10 mouse cellular contexts compared by ENCODE assay signal in genomic region chr9:107508266-107508665, GRCm38 (mm10). TPM values are rescaled to one million over a fixed set of nuclear protein-coding genes. Genes with fewer than 3 reads are reported as not detected.
DNase-seq lines count a peak whose midpoint lies in the region; ATAC-seq and TF ChIP-seq lines count a peak whose summit lies in the region.
"Had no signal": no experiment of that assay in that cellular context is flagged by ENCODE, and none has a peak within 500 bp of the region (broad histone marks: within the 10 kb centered on the region; RNA-seq: fewer than 3 reads in every experiment).

No protein-coding gene starts in this region.

- no peaks in the 10 kb centered on the region for H3K27me3 ChIP-seq in midbrain, embryonic 13.5 days
- H3K27me3 ChIP-seq in midbrain, embryonic 11.5 days (ENCODE audit: control insufficient read depth, insufficient read depth, low read length): no peaks in the 10 kb centered on the region
- H3K27me3 ChIP-seq in hindbrain, embryonic 12.5 days: peaks cover 5% of the 10 kb centered on the region; the same call in 1 of the 2 replicates

- H3K4me2 ChIP-seq in midbrain, embryonic 13.5 days (replicated peaks): no peak overlapping the region
- H3K4me2 ChIP-seq in midbrain, embryonic 11.5 days: no peak overlapping the region
- no peak overlapping the region for H3K4me2 ChIP-seq in hindbrain, embryonic 12.5 days (replicated peaks)

- no peak overlapping the region for H3K9ac ChIP-seq in midbrain, embryonic 13.5 days (replicated peaks)
- no peak overlapping the region for H3K9ac ChIP-seq in midbrain, embryonic 11.5 days (ENCODE audit: low read length)
- no peak overlapping the region; the same call in 1 of the 2 replicates for H3K9ac ChIP-seq in hindbrain, embryonic 12.5 days

- ATAC-seq in midbrain, embryonic 13.5 days: peak; percentile 34; the same call in 1 of the 2 replicates
- ATAC-seq in midbrain, embryonic 11.5 days (ENCODE audit: low FRiP score): no peak
- ATAC-seq in hindbrain, embryonic 12.5 days (ENCODE audit: low FRiP score): no peak

- DNase-seq in midbrain, embryonic 11.5 days (ENCODE audit: low spot score, missing footprints): no peak
- peak; percentile 55 to 73 for DNase-seq in left cerebral cortex, adult 2 months (ENCODE audit: extremely low spot score in 1 of 2, low spot score in 2 of 2)
- peak; percentile 71 for DNase-seq in right cerebral cortex, postnatal 14 days
- DNase-seq in kidney, postnatal 25 days: no peak
- DNase-seq in heart, adult 11 months: no peak
- DNase-seq in ovary, postnatal 14 days (ENCODE audit: low spot score): no peak
- DNase-seq: spleen, adult 18-20 months had no signal

- intact Hi-C loops in left cerebral cortex, adult 2 months (cut with DNase I): no loop called here

- H3K27ac ChIP-seq in midbrain, embryonic 13.5 days: peak overlapping the region; percentile 63
- no peak overlapping the region for H3K27ac ChIP-seq in midbrain, embryonic 11.5 days (ENCODE audit: low read depth, low read length)
- peak overlapping the region; percentile 57; the same call in 1 of the 2 replicates for H3K27ac ChIP-seq in hindbrain, embryonic 12.5 days
- H3K27ac ChIP-seq in left cerebral cortex, adult 2 months: no peak overlapping the region

- H3K4me3 ChIP-seq in midbrain, embryonic 13.5 days (replicated peaks): no peak overlapping the region
- H3K4me3 ChIP-seq in midbrain, embryonic 11.5 days (ENCODE audit: low read depth, low read length): no peak overlapping the region
- no peak overlapping the region for H3K4me3 ChIP-seq in hindbrain, embryonic 12.5 days
- H3K4me3 ChIP-seq in left cerebral cortex, adult 2 months: no peak overlapping the region

- peaks cover 99% of the 10 kb centered on the region for H3K4me1 ChIP-seq in midbrain, embryonic 13.5 days (replicated peaks)
- peaks cover 3% of the 10 kb centered on the region for H3K4me1 ChIP-seq in midbrain, embryonic 11.5 days (ENCODE audit: control insufficient read depth, insufficient read depth, low read length)
- H3K4me1 ChIP-seq in hindbrain, embryonic 12.5 days: peaks cover 87% of the 10 kb centered on the region

- 0 out of 2 replicates have a peak, but pooled peaks cover 3% of the 10 kb centered on the region for H3K36me3 ChIP-seq in midbrain, embryonic 13.5 days
- no peaks in the 10 kb centered on the region for H3K36me3 ChIP-seq in midbrain, embryonic 11.5 days (ENCODE audit: control insufficient read depth, insufficient read depth, low read length)
- H3K36me3 ChIP-seq in hindbrain, embryonic 12.5 days: no peaks in the 10 kb centered on the region

- WGBS in midbrain, embryonic 13.5 days: 29% methylated on average over 10 of the region's 10 CpGs
- 69% methylated on average over 10 of the region's 10 CpGs for WGBS in midbrain, embryonic 11.5 days
- WGBS in hindbrain, embryonic 12.5 days: 47% methylated on average over 10 of the region's 10 CpGs

- TF ChIP-seq CTCF in left cerebral cortex, adult 2 months (IDR thresholded peaks at IDR 0.05): peak; percentile 38

- no peaks in the 10 kb centered on the region for H3K9me3 ChIP-seq in midbrain, embryonic 13.5 days
- H3K9me3 ChIP-seq in midbrain, embryonic 11.5 days (ENCODE audit: control insufficient read depth, low read length): no peaks in the 10 kb centered on the region
- H3K9me3 ChIP-seq in hindbrain, embryonic 12.5 days (replicated peaks): no peaks in the 10 kb centered on the region

RNA-seq across cellular contexts. Expression of gene Tmem115, which starts 25.5 kb away (rescaled TPM):
- 38.6 and 41.3 TPM in 2 replicates for polyA plus RNA-seq in midbrain, embryonic 13.5 days (2015; fragmentation: Nextera tagmentation; extraction: Ambion mirVana)
- polyA plus RNA-seq in midbrain, embryonic 11.5 days (2014; fragmentation: Nextera tagmentation; extraction: Ambion mirVana): 40.9 and 44.6 TPM in 2 replicates
- polyA plus RNA-seq in hindbrain, embryonic 12.5 days (2016; fragmentation: Nextera tagmentation; extraction: Ambion mirVana): 48.1 and 50.4 TPM in 2 replicates
- 10 to 100 TPM; 35.3 to 35.6 TPM for total RNA-seq in left cerebral cortex, adult 2 months (2021)

RNA-seq across cellular contexts. Expression of gene Cyb561d2, which starts 33.7 kb away (rescaled TPM):
- polyA plus RNA-seq in midbrain, embryonic 13.5 days (2015; fragmentation: Nextera tagmentation; extraction: Ambion mirVana): 28.3 and 29.1 TPM in 2 replicates
- polyA plus RNA-seq in midbrain, embryonic 11.5 days (2014; fragmentation: Nextera tagmentation; extraction: Ambion mirVana): 18.3 and 18.9 TPM in 2 replicates
- 21.9 and 22.6 TPM in 2 replicates for polyA plus RNA-seq in hindbrain, embryonic 12.5 days (2016; fragmentation: Nextera tagmentation; extraction: Ambion mirVana)
- total RNA-seq in left cerebral cortex, adult 2 months (2021): 10 to 100 TPM; 14.7 to 16.7 TPM

RNA-seq across cellular contexts. Expression of gene Nprl2, which starts 33.8 kb away (rescaled TPM):
- polyA plus RNA-seq in midbrain, embryonic 13.5 days (2015; fragmentation: Nextera tagmentation; extraction: Ambion mirVana): 67.7 and 70.8 TPM in 2 replicates
- polyA plus RNA-seq in midbrain, embryonic 11.5 days (2014; fragmentation: Nextera tagmentation; extraction: Ambion mirVana): 39.1 and 43.3 TPM in 2 replicates
- polyA plus RNA-seq in hindbrain, embryonic 12.5 days (2016; fragmentation: Nextera tagmentation; extraction: Ambion mirVana): 47.5 and 50.5 TPM in 2 replicates
- total RNA-seq in left cerebral cortex, adult 2 months (2021): 10 to 100 TPM; 39.7 to 48.3 TPM

RNA-seq across cellular contexts. Expression of gene Zmynd10, which starts 38.8 kb away (rescaled TPM):
- polyA plus RNA-seq in midbrain, embryonic 13.5 days (2015; fragmentation: Nextera tagmentation; extraction: Ambion mirVana): 1.1 and 1.5 TPM in 2 replicates
- polyA plus RNA-seq in midbrain, embryonic 11.5 days (2014; fragmentation: Nextera tagmentation; extraction: Ambion mirVana): 0.33 and 0.49 TPM in 2 replicates
- 3.6 and 4.3 TPM in 2 replicates for polyA plus RNA-seq in hindbrain, embryonic 12.5 days (2016; fragmentation: Nextera tagmentation; extraction: Ambion mirVana)
- 1 to 10 TPM; 3.8 to 4.7 TPM for total RNA-seq in left cerebral cortex, adult 2 months (2021)
- total RNA-seq: megakaryocyte, adult 5-6 weeks had no signal

RNA-seq across cellular contexts. Expression of gene Rassf1, which starts 43.1 kb away (rescaled TPM):
- polyA plus RNA-seq in midbrain, embryonic 13.5 days (2015; fragmentation: Nextera tagmentation; extraction: Ambion mirVana): 38.6 and 39.5 TPM in 2 replicates
- polyA plus RNA-seq in midbrain, embryonic 11.5 days (2014; fragmentation: Nextera tagmentation; extraction: Ambion mirVana): 40.5 and 44.0 TPM in 2 replicates
- 37.3 and 39.9 TPM in 2 replicates for polyA plus RNA-seq in hindbrain, embryonic 12.5 days (2016; fragmentation: Nextera tagmentation; extraction: Ambion mirVana)
- total RNA-seq in left cerebral cortex, adult 2 months (2021): 10 to 100 TPM; 19.7 to 20.5 TPM

Comparison
In these comparisons a context has a peak if more than half of its experiments do, and no peak if none do; other contexts are left out.
1. H3K27ac ChIP-seq: peak in midbrain, embryonic 13.5 days (single experiment) and hindbrain, embryonic 12.5 days (single experiment); none in midbrain, embryonic 11.5 days (single experiment) and left cerebral cortex, adult 2 months (single experiment).
2. DNase-seq: peak in left cerebral cortex, adult 2 months (2 of 2) and right cerebral cortex, postnatal 14 days (single experiment); none in midbrain, embryonic 11.5 days (single experiment), kidney, postnatal 25 days (0 of 2), heart, adult 11 months (single experiment) and ovary, postnatal 14 days (single experiment).